Mouse (Mus musculus): ENCODE data around the gene Klf9. TPM values are rescaled to one million over a fixed set of nuclear protein-coding genes. Genes with fewer than 3 reads are reported as not detected.

Gene Klf9
- polyA plus RNA-seq (2014; fragmentation: Illumina TruSeq; extraction: RNeasy Lipid Tissue Mini Kit (QIAGEN cat#74804); ENCODE audit: insufficient read depth, low read depth, low replicate concordance): 47.4 TPM

GRCm38 (mm10) chr19:23140689-23141317 lies at the start of gene Klf9:
Gene Klf9, plus strand, starts transcription at chr19:23141226.

Other genes starting within 250 kb of the Klf9 start
- gene Smc5, start 132.7 kb downstream of the Klf9 start, polyA plus RNA-seq (2014; fragmentation: Illumina TruSeq; extraction: RNeasy Lipid Tissue Mini Kit (QIAGEN cat#74804); ENCODE audit: insufficient read depth, low read depth, low replicate concordance): 7.3 TPM

Data from lung, adult 10 weeks (tissue).